Mouse (Mus musculus) effector memory CD4-positive, alpha-beta T cell, adult 5 months (primary cell): Measurements from ENCODE around the gene A730049H05Rik. TPM values are rescaled to one million over a fixed set of nuclear protein-coding genes. Genes with fewer than 3 reads are reported as not detected.

Experiments used
- polyA plus RNA-seq: library from polyadenylated mRNA; unstranded; fragments of 100-300 nt; shearing (Covaris generic); gene quantifications from one replicate; pipeline ENCODE4 v1.2.1, GENCODE M21; 2017

Gene A730049H05Rik
- not detected for polyA plus RNA-seq

DNA sequence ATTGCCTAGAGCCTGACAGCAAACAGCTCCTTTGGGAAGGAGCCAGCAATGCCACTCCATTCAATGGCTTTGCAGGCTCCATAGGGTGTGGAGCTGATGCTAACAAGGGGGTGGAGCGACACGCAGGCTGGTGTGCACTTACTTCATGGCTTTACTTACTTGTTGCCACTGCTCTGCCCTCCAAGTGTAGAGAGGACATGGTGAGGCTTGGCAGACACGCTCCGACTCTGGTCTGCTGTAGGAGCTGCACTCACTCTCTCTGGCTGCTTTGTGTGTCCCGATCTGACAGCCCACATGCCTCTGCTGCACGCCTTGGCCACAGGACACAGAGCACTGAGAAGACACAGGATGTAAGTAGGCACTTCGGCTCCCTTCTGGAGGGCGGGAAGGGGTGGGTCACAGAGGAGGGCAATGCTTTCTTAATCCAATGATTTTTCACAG lies at the start of gene A730049H05Rik:
A730049H05Rik (plus strand) TSS at position 168 of the 441 bp plus-strand sequence.

DNA sequence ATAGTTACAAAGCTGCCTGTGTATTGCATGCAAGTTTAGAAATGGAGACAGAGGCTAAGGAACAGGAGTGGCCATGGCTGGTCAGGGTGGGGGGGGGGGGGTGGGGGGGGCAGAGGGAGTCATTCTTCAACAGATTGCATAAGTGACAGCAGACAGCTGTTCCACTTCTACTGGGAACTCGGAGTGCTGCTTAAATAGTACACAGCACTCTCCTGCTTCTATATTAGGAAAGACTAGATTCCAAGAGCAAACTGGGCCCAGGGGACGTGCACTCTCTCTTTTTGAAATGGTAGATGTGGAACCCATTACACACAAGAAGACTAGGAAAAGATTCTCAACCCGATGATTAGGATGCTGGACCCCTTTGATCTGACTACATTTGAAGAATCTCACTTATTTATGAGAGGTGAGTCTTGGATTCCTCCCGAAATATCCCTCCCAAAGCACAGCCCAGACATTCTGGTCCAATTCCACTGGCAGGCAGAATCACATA lies 52.9 kb downstream of the A730049H05Rik start, which contains the start of gene Gm15737:
Gm15737 (plus strand) TSS at position 269 of the 493 bp plus-strand sequence.

Other genes starting within 250 kb of the A730049H05Rik start
- gene Prickle2, start 110.3 kb upstream of the A730049H05Rik start, polyA plus RNA-seq, result 0.15 TPM
- not detected for gene Gm15737, start 52.9 kb downstream of the A730049H05Rik start, polyA plus RNA-seq
- 0.22 TPM for gene Adamts9, start 127.0 kb downstream of the A730049H05Rik start, polyA plus RNA-seq